Mouse (Mus musculus): Measurements from ENCODE around the gene Myt1l.

Myt1l gene

DNA sequence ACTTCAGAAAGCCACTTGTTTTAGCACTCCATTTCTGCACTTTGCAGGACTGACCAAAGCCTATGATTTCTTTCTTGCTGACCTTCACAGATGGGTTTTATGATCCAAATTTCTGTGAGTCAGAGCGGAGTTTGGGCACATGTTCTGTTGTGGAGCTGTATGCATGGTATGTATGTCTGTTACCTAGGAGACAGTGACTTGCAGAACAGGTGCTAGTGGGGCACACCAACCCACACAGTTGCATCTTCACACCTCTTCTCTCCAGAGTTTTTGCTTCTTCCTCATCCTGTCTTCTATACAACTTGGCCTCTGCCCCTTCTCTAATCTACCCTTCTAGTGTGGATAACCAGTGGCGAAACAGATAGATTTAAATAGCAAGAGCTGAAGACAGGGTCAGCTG lies 250.7 kb downstream of the Myt1l start:
- CTCF ChIA-PET = no interaction called here

DNA sequence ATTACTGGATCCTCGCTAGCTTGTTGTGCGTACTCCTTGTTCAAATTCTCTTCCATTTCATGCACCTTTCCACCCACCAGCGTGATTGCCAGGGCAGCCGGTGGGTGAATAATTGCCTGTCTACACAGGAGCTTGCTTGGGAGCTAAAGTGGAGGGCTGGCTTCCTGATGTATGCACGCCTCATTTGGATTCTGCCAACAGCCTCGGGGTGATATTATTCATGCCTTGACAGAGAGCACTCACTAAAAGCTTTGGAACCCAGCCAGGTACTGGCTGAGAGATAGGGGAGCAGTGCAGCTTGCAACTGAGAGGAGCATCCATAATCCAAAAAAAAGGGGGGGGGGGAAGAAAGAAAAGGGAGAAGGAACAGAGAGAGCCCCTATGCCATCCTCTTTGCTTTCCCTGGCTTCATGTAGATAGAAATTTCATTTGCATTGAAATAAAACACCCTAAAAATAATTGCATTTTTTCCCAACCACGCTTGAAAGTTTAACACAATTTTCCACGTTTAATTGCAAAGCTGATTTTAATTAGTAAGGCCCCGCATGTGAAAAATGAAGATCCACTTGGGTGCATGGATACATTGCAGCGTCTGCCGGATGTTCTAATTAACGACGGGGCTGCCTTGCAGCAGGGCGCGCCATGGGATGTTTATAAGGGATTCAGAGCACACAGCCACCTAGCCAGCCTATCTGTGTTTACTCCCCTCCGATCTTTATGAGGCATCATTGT lies 261.3 kb downstream of the Myt1l start:
- CTCF ChIA-PET = no interaction called here
- POLR2A ChIA-PET = no interaction called here

More for the DNA sequence above, 250.7 kb downstream of the Myt1l start:
- POLR2A ChIA-PET = no interaction called here

DNA sequence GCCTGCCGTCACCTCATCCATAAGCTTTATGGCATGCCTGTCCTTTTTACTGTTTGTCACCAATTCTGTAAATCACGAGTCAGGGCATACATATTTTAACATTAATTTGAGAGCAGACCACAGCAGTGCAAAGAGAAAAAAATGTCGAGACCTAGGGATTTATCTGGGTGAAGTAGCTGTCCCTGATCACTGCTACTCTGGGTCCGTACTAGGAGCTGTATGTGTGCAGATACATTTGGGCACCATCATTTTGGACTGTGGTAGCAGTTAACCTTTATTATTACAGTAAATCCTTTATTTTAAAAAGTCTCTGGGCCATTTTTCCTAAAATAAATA lies 261.8 kb downstream of the Myt1l start:
- POLR2A ChIA-PET = no interaction called here

DNA sequence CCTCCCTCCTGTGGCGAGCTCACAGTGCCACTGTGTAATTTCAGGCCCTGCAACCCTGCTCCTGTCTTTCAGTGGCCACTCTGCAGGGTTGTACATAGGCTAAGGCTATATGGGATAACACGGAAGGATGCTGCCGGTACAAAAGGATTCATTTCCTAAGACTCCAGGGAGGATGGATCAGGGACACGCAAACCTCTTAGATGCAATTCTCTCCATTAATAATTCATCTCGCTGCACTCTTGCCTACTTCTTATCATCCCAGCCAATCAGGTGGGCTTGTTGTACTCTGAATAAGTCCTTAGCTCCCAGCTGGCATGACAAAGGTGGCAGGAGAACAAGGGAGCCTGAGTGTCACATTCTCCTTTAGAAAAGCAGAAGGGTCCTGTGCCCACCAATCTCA lies 264.8 kb downstream of the Myt1l start:
- ChIA-PET CTCF (no interaction called here), POLR2A (no interaction called here)

More for the DNA sequence above, 261.8 kb downstream of the Myt1l start:
- CTCF ChIA-PET = no interaction called here

DNA sequence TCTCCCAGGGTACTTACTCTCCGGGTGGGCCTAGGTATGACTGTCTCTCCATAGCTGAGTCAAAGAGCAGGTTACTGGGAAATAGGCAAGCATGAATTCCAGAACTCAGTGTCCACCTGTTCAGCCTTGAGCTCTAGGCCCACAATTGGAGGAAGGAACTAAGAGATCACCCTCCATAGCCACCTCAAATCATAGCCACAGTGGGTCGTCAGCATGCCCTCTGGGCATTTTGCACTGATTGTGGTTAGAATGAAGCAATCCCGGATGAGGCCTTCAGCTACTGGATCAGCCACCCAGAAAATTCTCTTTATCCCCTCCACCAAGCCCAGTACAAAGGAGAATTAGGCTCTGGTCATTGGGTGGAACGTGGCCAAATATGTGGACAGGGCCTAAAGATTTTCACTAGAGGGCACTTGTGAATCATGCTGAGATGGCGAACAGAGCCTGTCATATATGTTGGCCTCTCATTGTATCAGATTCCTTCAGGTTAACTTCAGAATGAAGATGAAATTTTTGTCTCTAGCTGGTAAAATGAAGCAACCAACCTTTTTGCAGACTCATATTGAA lies 267.0 kb downstream of the Myt1l start:
- POLR2A ChIA-PET = no interaction called here

DNA sequence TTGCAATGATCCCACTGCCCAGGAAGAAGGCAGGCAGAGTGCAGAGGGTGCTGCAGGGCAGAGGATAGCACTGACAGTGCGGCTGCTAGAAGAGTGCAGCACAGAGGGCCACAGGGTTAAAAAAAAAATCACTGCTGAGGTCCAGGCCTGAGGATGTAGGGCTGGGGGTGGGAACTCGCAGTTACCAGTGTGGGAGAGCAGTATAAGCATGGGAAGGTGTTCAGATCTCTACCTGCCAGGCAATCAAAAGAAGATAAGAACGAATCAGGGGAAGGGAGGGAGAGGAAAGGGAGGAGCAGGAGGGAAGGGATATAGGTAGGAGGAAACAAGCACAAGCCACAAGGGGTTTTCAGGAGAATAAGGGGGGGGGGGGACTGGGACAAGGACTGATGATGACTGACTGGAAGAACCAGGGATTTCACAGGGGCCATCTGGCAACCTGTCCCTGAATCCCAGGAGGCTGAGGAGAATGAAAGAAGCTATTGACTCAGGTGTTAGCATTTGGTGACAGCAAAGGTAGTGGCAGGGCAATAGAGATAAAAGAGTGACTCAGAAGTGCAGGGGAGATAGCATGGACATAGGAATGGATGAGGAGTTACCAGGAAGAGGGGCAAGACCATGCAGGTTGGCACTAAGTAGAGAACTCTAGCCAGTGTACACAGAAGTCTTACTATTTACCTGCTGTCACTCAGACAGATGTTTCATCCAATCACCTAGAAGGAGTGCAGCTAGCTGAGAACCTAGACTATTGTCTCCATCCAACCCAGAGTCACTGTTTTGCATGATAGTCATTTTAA lies 270.6 kb downstream of the Myt1l start:
- POLR2A ChIA-PET = interaction anchor here in 1 of 4 experiments (0.7 kb wide), 1 partner anchor 166 kb away, joined by 3 read pairs; no protein-coding TSS in a partner anchor
- CTCF ChIA-PET = no interaction called here

More for the DNA sequence above, 267.0 kb downstream of the Myt1l start:
- CTCF ChIA-PET = no interaction called here

DNA sequence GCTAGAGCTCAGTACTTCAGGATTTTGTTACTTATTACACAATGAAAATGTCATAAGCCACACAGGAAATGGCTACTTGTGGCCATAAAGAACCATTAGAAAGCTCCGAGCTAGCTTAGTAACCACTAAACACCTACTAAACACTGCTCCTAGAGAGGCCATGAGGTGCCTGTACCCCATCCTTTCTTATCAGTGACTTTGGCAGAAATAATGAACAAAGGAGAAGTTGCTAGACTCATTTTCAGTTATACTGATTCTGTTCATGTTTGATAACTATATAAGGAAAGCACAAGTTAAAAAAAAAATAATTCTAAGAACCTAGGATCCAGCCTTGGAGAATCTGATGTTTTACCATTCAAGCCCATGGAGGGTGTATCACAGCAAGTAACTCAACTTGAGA lies 278.2 kb downstream of the Myt1l start:
- CTCF ChIA-PET = no interaction called here

GRCm38 (mm10) chr12:29809569-29810185 lies 281.5 kb downstream of the Myt1l start:
- CTCF ChIA-PET = no interaction called here

More for the DNA sequence above, 278.2 kb downstream of the Myt1l start:
- POLR2A ChIA-PET = no interaction called here

DNA sequence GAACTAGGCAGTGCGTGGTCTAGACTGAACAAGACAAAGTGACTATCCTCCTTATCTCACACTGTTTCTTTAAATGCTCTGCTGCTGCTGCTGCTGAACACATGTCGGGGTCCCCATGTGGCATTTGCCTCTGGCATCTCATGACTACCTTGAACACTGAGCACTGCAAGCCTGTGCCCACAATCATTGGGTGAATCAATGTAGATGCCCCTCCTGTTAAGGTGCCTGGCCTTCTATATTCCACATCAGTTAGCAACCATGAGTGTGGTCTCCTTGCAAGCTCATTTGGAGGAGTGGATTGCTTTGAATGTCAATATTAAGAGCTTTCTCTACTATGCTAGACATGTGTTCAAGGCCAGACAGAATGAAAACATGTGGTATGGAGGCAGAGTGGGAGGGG lies 287.3 kb downstream of the Myt1l start:
- ChIA-PET POLR2A (no interaction called here), CTCF (no interaction called here)

More at GRCm38 (mm10) chr12:29809569-29810185, 281.5 kb downstream of the Myt1l start:
- POLR2A ChIA-PET = no interaction called here

DNA sequence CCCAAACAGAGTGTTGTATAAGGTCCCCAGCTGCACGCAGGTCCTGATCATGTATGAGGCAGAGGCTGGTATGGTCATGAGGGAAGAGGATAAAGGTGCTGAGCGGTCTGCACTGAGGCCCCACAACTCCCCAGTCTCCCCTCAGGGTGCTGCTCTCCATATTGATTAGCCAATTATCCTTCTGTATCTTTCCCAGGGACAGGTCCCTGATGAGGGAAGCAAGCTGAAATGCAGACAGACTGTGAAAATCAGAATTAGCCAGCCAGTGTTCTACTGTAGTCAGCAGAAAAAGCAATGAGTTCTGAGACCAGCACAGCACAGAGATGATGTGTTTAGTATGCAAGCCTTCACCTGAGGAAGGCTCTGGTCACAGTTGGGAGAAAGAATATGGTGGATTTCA lies 287.9 kb downstream of the Myt1l start:
- ChIA-PET CTCF (interaction anchor here in 1 of 4 experiments (0.5 kb wide), 1 partner anchor 928 kb away, joined by 5 read pairs; no protein-coding TSS in a partner anchor), POLR2A (no interaction called here)

DNA sequence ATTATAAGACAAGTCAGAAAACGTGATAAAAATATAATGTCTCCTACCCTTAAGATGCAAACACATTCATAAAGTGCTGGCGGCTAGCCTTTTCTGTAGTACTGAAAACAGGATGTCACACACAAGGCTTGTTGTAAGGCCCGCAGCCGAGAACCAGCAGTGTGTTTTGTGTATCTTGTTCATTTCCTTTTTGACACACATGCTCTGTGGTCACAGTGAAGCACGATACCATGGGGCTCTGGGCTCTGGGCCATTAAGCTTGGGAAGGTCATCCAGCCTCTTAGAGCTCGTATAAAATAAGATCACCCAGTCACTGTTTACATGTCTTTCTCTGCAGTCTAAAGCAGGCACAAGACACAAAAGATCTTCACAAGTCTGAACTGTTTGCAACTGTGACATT lies 288.6 kb downstream of the Myt1l start:
- ChIA-PET POLR2A (no interaction called here), CTCF (interaction anchor here in 1 of 4 experiments (0.5 kb wide), 1 partner anchor 927 kb away, joined by 5 read pairs; no protein-coding TSS in a partner anchor)

GRCm38 (mm10) chr12:29822216-29822615 lies 294.0 kb downstream of the Myt1l start:
- CTCF ChIA-PET = no interaction called here

GRCm38 (mm10) chr12:29823766-29824417 lies 295.7 kb downstream of the Myt1l start:
- ChIA-PET POLR2A (no interaction called here), CTCF (no interaction called here)

More at GRCm38 (mm10) chr12:29822216-29822615, 294.0 kb downstream of the Myt1l start:
- POLR2A ChIA-PET = no interaction called here

DNA sequence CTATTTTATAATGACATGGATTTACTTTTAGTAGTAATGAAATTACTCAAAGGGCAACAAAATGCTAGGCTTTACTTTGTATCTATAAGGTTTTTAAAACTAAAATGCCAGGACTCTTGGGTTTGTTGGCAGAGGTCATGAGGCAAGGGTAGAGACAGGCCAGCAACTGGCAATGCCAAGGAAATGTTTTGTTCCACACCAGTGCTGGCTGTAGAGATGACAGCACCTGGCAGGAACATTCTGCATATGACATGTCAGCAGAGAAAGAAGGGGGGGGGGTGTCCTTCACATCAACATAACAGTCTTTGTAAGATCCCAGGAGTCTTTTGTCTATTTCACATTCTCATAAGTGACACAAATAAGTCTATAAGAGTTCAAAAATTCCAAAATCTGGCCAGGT lies 302.4 kb downstream of the Myt1l start:
- ChIA-PET CTCF (no interaction called here), POLR2A (no interaction called here)

DNA sequence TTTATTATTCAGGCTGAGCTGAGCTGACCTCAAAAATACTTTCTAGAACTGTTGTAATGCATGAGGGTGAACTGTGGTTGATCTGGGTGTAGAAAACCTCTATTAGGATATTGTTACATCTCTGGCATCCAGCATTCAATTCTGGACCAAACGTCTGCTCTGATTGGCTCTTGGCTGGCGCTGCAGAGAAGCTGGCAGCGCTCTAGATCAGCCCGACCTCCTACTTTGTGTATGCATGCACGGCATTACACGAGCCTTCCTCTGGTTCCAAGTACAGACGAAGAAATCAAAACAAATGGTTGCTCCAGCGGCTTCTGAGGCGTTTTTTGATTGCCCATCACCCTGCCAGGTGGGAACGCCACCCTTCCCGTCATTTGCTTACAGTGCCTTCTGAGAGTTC lies 303.2 kb downstream of the Myt1l start:
- POLR2A ChIA-PET = no interaction called here
- CTCF ChIA-PET = no interaction called here

DNA sequence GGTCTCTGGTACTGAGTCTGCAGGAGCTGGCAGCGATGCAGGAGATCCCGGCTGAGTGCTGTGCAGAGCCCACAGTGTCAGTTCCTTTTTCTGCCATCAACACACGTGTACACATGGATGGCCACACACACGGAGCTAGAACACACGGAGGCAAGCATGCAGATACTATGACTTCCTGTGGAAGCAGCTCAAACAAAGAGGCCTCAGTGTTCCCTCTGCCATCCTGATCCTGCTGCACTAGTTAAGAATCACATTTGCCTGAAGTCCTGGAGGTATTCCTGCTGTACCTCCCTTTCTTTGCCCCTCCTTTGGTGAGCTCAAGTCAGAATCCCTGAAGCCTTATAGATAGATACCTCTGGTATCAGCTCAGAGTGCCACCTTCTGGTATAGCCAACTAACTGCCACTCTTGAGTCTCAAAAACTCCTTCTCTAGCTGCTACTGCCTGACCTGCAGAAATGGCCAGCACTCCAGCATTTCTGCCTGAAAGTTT lies 309.2 kb downstream of the Myt1l start:
- POLR2A ChIA-PET = interaction anchor here in 1 of 4 experiments (0.7 kb wide), 1 partner anchor 217 kb away, joined by 3 read pairs; no protein-coding TSS in a partner anchor
- CTCF ChIA-PET = interaction anchor here (0.6 to 1.4 kb wide), 14 partner anchors 9 to 1259 kb away, joined by 3 to 8 read pairs (median 3); no protein-coding TSS in a partner anchor

DNA sequence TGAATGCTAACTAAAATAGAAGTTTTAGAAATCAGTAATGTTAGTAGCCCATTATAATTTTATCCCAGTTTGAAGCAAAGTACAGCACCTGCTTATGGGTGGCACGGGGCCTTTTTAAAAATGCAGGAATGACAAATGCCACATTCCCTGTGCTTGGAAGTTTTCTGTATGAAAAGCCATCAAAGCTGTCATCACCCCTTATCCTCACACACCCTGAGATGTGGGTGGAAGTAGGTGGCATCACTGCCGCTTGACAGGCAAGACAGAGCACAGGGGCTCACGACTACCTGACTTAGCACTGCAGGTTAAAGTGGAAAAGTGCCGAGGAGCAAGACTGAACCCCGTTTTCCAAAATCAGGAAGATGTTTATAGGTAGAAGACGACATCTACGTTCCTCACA lies 310.2 kb downstream of the Myt1l start:
- POLR2A ChIA-PET = no interaction called here
- CTCF ChIA-PET = no interaction called here

- POLR2A ChIA-PET = no interaction called here
- CTCF ChIA-PET = interaction anchor here in 1 of 4 experiments (0.5 kb wide), 1 partner anchor 11 kb away, joined by 3 read pairs; no protein-coding TSS in a partner anchor
Measured at GRCm38 (mm10) chr12:29849936-29850335, 321.8 kb downstream of the Myt1l start.

DNA sequence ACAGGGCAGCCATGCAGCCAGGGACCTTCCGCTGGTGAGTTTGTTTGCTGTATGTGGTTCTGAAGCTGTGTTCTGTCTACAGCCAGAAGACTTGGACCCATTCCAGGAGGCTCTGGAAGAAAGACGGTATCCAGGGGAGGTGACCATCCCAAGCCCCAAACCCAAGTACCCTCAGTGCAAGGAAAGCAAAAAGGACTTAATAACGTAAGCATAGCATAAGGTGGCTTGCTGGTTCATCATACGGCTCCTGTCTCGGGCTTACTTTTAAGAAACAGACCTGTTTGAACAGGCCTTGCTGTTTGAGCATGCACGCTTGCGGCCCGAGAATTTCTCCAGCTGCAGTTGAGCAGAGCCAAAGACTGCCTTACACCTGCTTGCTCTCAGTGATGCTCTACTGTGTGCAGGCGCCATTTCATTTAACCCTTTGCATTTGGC lies 326.0 kb downstream of the Myt1l start:
- ChIA-PET CTCF (interaction anchor here in 1 of 4 experiments (0.7 kb wide), 1 partner anchor 1023 kb away, joined by 3 read pairs; no protein-coding TSS in a partner anchor), POLR2A (no interaction called here)
